Mouse (Mus musculus): ENCODE results near the gene Atmin. TPM values are rescaled to one million over a fixed set of nuclear protein-coding genes. Genes with fewer than 3 reads are reported as not detected.

Gene Atmin
- polyA plus RNA-seq (2012; ENCODE audit: low replicate concordance) = 8.3 and 10.1 TPM in 2 replicates

DNA sequence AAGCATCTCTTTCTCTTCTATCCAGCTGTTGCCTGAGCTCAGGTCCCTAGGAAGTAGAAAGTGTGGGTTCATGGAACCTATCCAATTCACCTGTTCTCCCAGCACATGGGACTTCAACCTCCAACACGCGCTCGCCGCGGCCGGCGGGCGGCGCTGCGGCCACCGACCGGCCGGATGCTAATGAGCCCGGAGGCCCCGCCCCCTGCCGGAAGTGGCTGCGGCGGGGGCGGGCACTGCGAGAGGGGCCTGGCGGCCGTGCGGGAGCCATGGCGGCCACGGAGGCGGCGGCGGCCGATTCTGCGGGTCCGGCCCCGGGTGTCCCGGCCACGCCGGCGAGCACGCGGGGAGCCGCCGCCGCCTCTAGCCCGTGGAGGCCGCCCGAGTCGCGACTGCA, at the start of gene Atmin:
Gene Atmin, plus strand, starts transcription at position 233 of the 394 bp plus-strand sequence.

DNA sequence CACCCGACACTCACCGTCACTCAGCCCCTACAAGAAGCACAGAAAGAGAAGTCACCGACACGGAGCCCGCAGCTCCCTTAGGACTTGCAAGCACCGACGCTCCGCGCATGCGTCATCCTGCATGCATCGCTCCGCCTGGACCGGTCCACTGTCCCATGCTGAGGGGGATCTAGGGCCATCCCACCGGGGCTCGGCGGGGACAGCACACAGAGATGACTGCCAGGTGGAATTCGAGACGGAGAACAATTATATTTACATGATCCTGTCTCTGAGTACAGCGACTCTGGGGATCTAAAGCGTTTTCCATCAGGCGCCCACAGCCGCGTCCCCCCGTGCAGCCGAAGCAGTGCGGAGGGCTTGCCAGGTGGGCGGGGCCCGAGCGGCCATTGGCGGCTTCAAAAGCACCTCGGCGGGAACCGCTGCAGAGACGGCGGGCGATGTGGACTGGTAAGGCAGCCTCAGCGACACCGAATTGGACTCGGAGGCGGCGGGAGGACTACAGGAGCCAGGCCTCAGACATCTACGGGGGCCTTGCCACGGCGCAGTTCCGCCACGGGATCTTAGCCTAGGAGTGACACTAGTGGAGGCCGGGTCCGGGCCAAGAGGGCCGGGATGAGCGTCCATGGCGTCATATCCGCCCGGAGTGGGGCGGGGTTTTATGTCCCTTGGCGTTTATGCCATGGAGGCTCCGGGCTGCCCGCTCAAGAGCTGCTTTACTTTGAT, 21.7 kb upstream of the Atmin start, which contains the start of the genes Cmc2 and Cenpn:
Gene Cmc2, minus strand, starts transcription at position 119 of the 723 bp plus-strand sequence.
Gene Cenpn, plus strand, starts transcription at position 394 of the 723 bp plus-strand sequence.

DNA sequence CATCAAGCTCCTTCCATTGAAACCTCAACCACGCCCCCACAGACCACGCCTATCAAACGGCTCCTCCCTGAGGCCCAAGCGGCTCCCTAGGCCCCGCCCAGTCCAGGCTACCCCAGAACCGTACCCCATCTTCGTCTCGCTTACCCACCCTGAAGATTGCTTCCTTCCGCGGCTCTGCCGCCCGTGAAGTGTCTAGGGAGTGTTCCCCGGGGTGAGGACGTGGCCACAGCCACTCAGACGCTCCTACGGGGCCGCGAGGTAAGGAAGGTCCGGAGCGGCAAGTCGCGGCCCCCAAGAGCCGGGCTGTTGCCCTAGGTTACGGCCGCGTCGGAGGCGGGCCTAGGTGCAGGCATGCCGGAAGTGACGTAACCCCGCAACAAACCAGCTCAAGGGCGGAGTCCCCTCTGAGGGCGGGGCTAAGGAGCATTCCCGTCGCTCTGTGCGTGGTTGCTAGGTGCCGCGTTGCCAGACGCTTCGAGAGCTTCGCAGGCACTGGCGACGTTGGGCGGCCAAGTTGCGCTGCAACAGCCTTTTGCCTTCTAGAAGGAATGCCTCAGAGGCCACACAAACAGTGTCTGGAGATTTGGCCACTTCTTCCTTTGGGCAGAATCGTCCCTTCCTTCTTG, 35.6 kb downstream of the Atmin start, which contains the start of gene 1700030J22Rik:
Gene 1700030J22Rik, minus strand, starts transcription at position 329 of the 626 bp plus-strand sequence.

DNA sequence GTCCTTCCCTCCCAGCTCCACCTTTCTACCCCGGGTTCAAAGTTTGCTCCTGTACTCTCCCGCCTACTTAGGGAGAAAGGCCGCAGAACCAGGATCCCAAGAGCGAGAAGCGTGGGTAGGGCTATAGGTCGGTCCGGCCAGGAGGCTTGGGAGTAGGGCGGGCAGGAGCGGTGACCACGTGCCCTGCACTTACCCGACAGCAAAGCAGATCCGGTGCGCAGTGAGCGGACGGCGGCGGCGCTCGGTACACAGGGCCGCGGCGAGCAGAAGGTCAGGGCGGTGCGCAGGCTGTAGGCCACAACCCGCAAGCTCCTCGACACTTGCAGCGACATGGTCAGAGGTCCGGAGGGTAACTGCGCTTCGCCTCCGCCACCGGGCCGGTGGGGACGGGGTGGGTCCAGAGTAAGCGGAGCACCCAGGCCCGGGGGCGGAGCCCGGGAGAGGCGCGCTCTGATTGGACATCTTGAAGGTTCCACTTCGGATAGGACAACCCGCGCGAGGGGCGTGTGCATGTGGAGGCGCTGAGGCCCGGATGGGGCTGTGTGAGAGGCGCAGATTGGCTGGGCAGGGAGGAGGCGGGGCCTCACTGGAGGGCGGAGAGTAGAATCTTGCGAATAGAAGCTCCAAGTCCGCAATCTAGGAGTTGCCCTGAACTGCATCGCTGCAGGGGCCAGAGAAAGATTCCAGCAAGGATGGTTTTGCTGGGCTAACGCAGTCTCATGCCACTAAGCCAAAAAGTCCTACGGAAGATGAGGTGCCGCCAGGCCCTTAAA, 50.1 kb downstream of the Atmin start, which contains the start of gene Gcsh:
Gene Gcsh, minus strand, starts transcription at position 443 of the 773 bp plus-strand sequence.

Other genes with a start within 250 kb of the Atmin start
- gene Cdyl2, start 210.4 kb upstream of the Atmin start, polyA plus RNA-seq (2012; ENCODE audit: low replicate concordance) = 7.2 and 9.5 TPM in 2 replicates
- gene Cmc2, start 21.9 kb upstream of the Atmin start, polyA plus RNA-seq (2012; ENCODE audit: low replicate concordance) = 19.9 and 20.1 TPM in 2 replicates
- 0.29 and 3.1 TPM in 2 replicates for gene Cenpn, start 21.7 kb upstream of the Atmin start, polyA plus RNA-seq (2012; ENCODE audit: low replicate concordance)
- 0.66 and 1.2 TPM in 2 replicates for gene 1700030J22Rik, start 35.6 kb downstream of the Atmin start, polyA plus RNA-seq (2012; ENCODE audit: low replicate concordance)
- gene Gcsh, start 50.1 kb downstream of the Atmin start, polyA plus RNA-seq (2012; ENCODE audit: low replicate concordance) = 3.0 and 3.6 TPM in 2 replicates
- gene Pkd1l2, start 139.1 kb downstream of the Atmin start, polyA plus RNA-seq (2012; ENCODE audit: low replicate concordance) = 0.02 and 0.23 TPM in 2 replicates
- not detected in 2 replicates for gene Bco1, start 152.5 kb downstream of the Atmin start, polyA plus RNA-seq (2012; ENCODE audit: low replicate concordance)
- gene Gan, start 214.7 kb downstream of the Atmin start, polyA plus RNA-seq (2012; ENCODE audit: low replicate concordance) = 2.1 and 3.1 TPM in 2 replicates